Mouse (Mus musculus) spleen, adult 2 months (tissue): ENCODE data around the gene L3mbtl3. TPM values are rescaled to one million over a fixed set of nuclear protein-coding genes. Genes with fewer than 3 reads are reported as not detected.

Experiments used
- DNase-seq, 2 experiments: peaks; one replicate each; pipeline versions ENCODE4 v3.0.0 to v3.0.0-alpha.2; 2012 to 2021; ENCODE audit warnings: low spot score in 2 of 2, low read depth in 1 of 2
- H3K27ac ChIP-seq: fragments of 200-500 bp; 2 replicates; pipeline ENCODE4 v1.5.1; 2012; ENCODE audit warnings: low read length, inconsistent platforms; ENCODE audit not compliant: insufficient read depth
- H3K27me3 ChIP-seq: fragments of 200-500 bp; 2 replicates; pipeline ENCODE4 v1.6.1; 2012; ENCODE audit warnings: mild to moderate bottlenecking, moderate library complexity, low read length, inconsistent platforms; ENCODE audit not compliant: control insufficient read depth, insufficient read depth
- H3K36me3 ChIP-seq: fragments of 200-500 bp; 2 replicates; pipeline ENCODE4 v1.6.1; 2012; ENCODE audit warnings: mild to moderate bottlenecking, low read length, inconsistent platforms; ENCODE audit not compliant: control insufficient read depth, insufficient read depth
- H3K4me1 ChIP-seq: fragments of 200-500 bp; 2 replicates; pipeline ENCODE4 v1.6.1; 2011; ENCODE audit warnings: inconsistent platforms; ENCODE audit not compliant: control insufficient read depth, insufficient read depth, insufficient read length
- H3K4me3 ChIP-seq: fragments of 200-500 bp; 2 replicates; pipeline ENCODE4 v1.5.1; 2011; ENCODE audit warnings: mild to moderate bottlenecking, inconsistent platforms; ENCODE audit not compliant: insufficient read depth, insufficient read length; ENCODE audit errors: extremely low read depth
- CTCF ChIP-seq: fragments of 200-500 bp; IDR thresholded peaks from 2 replicates; pipeline ENCODE4 v1.5.1; 2011; ENCODE audit warnings: mild to moderate bottlenecking, inconsistent platforms; ENCODE audit not compliant: insufficient read depth, insufficient read length, insufficient replicate concordance; ENCODE audit errors: extremely low read depth
- POLR2A ChIP-seq: fragments of 200-500 bp; IDR thresholded peaks from 2 replicates; pipeline ENCODE4 v1.6.1; 2011; ENCODE audit warnings: low read depth, low read length, inconsistent platforms
- WGBS: fragments of 180-500 bp; shearing (Covaris S2); methylation state at CpG from one replicate; pipeline ENCODE4 v1.1.7; 2018; 5-methylcytosine and 5-hydroxymethylcytosine counted together
- polyA plus RNA-seq: library from polyadenylated mRNA; depleted of rRNA; stranded (reverse); fragments of >200 nt; gene quantifications from 2 replicates; pipeline ENCODE4 v1.2.3, GENCODE M21; 2012; rRNA removed

Gene L3mbtl3
- polyA plus RNA-seq, 1 experiment, result 5.4 TPM

DNA sequence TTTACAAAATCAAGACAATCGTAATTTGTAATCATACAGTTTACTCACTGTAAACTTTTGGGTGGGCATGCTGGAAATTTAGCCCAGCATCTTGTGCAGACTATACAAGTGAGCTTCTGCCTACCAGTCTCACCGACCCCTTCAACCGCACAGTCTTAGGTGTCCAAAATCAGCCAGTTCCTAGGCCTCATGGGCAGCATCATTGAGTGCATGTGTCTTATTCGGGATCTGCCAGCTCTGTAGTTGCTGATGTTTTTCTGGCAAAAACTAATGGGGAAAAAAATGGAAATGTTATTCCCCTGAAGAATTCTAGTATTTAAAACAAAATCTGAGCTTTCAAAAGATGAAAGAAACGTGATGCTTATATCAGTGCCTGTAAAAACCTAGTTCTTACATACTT, 149.5 kb downstream of the L3mbtl3 start:
- DNase-seq, result no peak
- TF ChIP-seq POLR2A (no peak), CTCF (no peak)
- H3K4me1 ChIP-seq, result no peaks in the 10 kb centered on the region
- H3K4me3 ChIP-seq, result no peak overlapping the region
- no peak overlapping the region for H3K27ac ChIP-seq
- 90% methylated on average over 5 of the region's 5 CpGs for WGBS
- H3K27me3 ChIP-seq, result no peaks in the 10 kb centered on the region
- H3K36me3 ChIP-seq, result no peaks in the 10 kb centered on the region

Other genes starting within 250 kb of the L3mbtl3 start
- 1.1 and 1.4 TPM in 2 replicates for gene Samd3, start 146.3 kb downstream of the L3mbtl3 start, polyA plus RNA-seq